Mouse (Mus musculus): ENCODE measurements around the gene Nox4.
A peak's percentile ranks its signal among the peaks of the same experiment; 100 is the strongest.

Gene Nox4

DNA sequence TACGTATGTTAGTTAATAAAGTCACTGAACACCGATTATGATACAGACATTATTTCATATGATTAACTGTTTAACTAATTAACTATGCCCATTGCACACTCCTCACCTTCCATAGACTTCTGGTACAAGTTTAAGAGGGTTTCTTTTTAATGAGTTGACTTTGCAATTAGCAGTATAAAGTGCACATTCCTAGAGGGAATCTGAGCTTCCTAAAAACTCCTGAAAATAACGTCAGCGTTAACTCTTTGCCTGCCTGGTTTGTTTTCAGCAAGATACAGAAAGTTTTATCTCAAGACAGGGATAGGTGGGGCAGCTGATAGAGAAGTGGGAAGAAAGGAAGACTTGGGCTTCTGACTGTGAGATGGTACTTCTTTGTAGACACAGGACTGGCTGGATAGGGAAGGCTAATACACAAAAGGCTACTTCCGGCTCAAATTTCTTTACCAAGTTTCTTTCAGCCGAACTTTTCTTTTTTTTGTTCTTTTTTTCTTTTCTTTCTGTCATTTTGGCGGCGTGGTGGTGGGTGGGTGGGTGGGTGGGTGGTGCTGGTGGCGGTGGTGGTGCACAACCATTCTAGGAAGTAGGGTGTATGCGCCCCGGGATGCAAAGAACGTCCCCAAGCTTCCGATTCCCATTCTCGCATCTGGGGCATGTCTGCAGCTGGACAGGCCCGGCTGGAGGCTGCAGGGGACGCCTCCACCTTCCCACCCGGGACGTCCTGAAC lies at the start of gene Nox4:
Gene Nox4 (plus strand): TSS at position 241 of the 724 bp plus-strand sequence.
- DNase-seq, result no peak

DNA sequence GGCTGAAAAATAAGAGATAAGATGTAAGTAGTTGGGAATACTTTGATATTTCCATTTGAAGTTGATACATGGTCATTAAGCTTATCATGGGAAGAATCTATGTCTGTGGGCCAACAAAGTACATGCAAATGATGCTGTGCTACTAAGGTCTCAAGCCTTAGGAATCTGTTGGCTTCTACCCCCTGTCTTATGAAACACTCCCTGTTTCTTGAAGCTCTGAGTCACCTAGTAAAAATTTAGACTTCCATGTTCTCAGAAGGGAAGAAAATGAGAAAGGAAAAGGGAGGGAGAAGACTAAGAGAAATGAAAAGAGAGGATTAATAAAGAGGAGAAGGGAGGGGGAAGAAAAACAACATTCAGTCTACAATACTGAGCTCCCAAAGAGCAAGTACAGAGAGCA lies 41.1 kb upstream of the Nox4 start:
- DNase-seq, result no peak

DNA sequence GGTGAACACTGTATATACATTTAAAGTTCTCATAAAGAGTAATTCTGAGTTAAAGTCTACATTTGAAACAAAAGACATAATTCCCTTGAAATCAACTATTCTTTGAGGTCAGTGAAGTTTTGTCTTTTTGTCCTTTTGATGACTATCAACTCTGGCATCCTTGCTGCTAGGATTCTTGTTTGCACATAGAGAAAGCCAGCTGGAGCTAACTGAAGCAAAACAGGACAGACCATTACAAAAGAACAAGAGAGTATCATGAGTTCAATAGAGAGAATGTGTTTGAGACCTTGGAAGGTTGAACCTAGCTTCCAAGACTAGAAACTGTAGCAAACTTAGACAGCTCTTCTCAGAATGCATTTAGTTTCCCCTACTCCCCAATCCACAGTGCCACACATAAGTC lies 24.2 kb upstream of the Nox4 start:
- no peak for DNase-seq

DNA sequence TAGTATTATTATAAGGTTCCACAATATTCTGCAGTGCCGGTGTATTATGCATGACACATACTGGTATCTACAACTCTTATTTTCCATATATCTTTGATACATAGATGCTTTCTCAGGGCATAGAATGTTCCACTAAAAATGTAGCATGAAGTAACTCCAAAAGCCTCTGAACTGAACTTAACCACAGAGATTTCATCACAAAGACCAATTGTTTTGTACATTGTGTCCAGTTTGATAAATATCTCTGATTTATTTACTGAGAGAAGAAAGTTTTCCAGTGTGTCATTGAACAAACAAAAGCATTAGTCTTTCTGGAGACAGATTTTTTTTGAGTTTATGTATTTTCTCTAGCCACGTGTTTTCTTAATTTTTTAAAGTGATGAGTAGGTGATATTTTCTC lies 23.1 kb upstream of the Nox4 start:
- no peak for DNase-seq

DNA sequence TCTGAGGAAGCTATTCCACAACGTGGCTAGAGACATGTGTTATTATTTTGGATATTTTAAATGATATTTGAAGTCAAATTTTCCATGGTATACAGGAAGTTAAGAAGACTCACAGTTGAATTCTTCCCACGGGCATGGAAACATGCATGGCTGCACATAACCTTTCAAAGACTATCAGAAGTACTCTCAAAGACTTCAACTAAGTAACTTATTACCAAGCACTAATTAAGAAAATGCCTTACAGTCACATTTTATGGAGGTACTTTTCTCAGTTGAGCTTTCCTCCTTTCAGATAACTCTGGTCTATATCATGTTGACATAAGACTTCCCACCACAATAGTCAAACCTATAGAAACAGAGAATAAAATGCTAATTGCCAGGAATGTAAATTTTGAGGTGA lies 20.3 kb upstream of the Nox4 start:
- no peak for DNase-seq

DNA sequence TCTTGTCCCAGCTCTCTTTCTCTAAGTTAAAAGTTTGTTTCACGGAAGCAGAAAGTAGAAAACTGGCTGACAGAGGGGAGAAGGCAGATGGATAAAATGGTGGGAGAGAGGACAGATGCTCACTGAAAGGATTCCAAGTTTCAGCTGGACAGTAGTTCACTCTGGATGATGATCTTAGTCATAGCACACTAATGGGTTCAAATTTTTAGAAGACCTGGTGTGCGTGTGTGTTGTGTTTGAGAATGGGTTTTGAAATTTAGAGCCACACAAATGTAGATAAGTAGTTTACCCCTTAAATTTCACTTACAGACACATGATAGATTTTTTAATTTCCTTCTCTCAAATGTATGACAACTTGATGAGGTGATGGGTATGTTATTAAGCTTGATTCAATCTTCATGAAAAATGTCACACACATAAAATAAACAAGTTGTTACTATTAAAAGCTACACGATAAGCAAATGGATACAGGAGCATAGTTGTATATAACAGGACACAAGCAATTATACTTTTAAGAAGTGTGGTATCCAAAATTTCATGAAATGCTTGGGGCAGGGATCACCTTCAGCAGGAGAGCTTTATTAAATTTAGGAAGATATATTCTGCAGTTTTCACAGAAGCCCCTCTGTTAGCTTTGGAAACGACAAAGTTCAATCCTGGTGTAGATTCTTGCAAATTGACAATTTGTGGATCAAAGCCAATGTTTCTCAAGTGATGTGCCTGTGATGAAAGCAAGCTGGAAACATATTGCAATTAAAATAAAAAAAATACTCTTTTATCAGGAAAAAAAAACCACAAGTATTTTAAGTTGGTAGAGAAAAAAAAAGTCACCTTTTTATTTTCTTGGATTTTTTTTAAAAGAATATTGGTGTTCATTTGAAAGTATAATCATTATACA lies 18.6 kb upstream of the Nox4 start:
- DNase-seq, result no peak

DNA sequence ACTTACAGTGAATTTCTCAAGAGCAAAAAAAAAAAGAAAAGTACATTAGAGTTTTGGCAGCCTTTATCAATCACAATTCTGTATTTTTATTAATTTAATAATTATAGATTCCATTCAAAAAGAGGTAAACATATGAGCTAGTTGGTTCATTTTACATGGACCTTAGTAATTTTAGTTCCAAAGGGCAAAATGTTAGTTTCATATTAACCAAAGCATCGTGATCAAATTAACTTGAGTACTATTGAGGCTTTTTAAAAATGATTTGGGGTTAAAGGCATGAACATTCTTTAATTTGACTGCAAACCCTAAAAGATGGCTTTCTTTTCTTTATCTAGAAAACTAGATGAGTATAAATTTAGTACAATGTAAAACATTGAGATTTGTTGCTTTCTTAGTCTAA lies 16.4 kb upstream of the Nox4 start:
- DNase-seq, result no peak

DNA sequence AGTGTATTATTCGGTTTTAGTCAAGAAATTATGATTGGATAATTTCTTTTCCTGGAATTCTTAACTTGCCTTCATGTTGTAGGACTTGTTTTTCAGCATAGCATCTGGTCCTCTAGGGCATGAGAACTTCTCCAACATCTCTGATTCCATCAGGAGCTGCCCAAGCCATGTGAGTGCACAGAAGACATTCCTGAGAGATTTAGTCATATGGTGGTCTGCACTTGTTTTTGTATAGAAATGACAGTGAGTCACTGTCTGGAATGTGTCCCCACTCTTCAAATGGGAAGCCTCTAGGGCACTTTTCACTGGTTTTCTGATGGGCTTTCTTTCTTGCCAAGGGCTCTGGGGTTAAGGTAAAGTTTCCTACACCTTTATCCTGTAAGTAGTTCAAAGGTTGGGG lies 4.8 kb upstream of the Nox4 start:
- DNase-seq, result no peak

DNA sequence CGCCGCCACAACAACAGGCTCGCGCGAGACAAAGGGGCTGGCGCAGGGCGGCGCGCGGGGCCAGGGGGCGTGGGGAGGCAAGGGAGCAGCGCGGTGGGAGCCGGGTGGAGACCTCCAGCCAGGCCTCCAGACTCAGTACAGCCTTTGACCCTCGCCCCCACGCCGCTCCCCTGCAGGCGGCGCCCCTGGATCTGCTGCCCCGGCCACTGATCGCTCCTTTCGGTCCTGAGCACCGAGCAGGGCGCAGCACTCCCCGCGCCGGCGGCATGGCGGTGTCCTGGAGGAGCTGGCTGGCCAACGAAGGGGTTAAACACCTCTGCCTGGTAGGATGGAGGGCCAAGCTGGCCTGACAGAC lies 661 bp downstream of the Nox4 start:
- DNase-seq, result peak; percentile 5 to 9

DNA sequence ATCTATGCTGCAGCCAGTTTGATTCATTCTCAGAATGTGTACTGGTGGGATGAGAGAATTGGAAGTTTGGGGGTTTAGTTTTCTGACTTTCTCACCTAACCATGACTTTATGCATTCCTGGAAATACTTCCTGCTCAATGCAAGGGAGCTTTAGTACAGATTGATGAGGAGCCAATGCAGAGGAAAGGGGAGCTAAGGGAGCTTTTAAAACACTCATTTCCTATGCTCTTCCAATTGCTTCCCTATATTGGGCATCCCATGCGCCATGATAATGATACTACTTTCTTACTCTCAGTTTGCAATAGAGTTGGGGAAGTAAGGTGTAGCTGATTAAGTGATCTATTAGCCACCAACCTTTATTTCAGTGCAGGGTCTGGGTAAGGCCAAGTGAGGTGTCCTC lies 1.0 kb downstream of the Nox4 start:
- no peak for DNase-seq

DNA sequence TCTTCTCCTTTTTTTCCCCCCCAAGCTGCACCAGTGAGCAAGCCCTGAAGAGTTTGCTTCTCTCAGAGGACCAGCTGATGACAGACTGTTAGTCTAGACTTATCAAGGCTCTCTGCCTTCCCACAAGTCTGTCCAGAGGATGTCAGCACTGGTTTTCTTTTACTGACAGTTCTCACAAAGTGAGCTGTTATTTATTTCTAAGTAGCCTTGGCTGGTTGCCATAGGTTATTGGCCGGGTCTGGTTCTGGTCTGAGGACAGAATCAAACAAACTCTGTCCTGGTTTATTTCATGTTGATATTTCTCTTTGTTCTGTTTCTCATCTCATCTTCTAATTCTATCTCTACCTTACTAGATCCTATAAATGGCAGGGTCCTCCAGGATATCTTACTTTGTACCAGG lies 2.0 kb downstream of the Nox4 start:
- DNase-seq, result peak; percentile 1 to 4

DNA sequence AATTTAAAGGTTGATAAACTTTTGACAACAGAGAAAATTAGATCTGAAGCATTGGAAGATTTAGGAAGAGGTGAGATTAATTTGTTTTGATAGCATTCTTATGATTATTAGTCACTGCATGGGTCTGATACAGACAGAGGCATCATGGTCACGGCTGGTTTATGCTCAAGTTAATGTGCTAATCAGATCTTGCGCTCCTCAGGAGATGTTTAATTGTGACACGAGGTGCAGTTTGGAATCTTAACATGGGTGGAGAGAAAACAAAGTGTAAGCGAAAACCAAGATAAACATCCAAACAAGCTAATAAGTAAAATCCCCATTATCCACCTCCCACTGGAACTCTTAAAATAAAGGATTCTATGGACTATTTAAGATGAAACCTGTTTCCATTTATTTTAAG lies 6.2 kb downstream of the Nox4 start:
- no peak for DNase-seq

DNA sequence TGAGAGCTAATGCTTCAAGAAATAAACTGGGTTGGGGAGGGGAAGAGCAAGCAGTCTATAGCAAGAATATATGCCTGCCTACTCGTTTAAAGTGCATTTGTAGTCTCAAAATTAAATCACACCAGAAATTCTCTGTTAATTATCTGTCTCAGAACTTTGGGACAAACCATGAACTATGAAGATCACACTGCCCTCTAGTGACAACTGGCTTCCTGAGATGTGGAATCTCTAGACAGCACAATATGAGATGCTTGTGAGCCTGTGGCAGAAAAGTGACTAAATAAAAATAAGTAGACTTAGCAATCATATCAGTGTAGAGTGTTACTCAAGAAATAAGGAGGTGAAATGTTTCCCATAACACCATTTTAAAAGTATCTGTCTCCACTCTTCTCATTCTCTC lies 31.3 kb downstream of the Nox4 start:
- peak; percentile 15 to 45 for DNase-seq

DNA sequence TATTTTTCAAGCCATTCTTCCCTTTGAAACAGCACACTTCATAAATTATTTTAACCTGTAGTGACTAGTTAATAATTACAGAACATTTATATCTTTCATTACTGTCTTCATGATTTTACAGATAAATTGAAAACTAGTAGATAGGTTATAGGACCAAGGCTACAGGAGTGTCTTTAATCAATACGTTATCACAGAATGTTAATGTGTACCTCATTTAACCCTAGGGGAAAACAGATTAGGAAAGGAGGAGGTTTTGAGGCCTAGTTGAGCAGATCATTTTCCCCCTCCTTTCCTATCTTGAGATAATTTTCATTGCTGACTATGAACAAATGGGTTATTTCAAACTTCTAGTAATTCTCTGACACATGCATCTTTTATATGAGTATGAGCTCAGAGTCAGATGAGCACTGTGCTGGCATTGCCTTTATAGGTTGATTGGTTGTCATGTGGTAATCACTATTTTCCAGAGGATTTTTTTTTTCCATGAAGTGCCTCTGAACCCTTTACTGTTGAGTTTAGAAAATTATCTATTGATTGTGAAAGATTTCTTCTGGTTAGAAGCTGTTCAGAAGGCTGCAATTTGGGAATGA lies 57.9 kb downstream of the Nox4 start:
- no peak for DNase-seq

DNA sequence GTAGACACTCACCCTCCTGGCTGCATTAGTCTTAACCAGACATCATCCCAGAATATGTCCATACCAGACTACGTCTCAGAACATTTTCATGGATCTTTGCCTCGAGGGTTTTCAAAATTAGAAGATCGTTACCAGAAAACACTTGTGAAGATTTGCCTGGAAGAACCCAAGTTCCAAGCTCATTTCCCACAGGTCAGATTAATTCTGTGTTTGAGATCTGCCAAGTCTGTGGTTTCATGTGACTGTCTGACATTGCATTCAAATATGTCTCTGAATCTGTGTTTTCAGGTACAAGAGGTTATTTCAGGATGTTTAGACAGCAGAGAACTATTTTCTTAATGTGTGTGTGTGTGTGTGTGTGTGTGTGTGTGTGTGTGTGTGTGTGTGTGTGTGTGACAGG lies 75.7 kb downstream of the Nox4 start:
- no peak for DNase-seq

DNA sequence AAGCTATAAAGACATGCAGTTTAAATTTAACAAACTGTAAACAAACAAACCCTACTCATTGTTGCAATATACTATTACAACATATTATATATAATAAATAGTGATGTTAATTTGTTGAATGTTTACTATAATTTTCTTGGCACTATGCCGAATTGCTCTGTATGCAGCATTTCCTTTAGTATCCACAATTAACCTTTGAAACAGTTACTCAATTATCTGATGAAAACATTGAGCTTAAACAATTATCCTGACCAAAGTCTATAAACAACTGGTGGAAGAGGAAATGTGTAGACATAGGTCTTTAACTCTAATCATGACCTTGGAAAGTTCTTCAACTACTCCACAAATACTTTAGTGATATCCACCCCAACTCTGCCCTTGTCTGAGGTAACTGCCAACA lies 76.2 kb downstream of the Nox4 start:
- no peak for DNase-seq

DNA sequence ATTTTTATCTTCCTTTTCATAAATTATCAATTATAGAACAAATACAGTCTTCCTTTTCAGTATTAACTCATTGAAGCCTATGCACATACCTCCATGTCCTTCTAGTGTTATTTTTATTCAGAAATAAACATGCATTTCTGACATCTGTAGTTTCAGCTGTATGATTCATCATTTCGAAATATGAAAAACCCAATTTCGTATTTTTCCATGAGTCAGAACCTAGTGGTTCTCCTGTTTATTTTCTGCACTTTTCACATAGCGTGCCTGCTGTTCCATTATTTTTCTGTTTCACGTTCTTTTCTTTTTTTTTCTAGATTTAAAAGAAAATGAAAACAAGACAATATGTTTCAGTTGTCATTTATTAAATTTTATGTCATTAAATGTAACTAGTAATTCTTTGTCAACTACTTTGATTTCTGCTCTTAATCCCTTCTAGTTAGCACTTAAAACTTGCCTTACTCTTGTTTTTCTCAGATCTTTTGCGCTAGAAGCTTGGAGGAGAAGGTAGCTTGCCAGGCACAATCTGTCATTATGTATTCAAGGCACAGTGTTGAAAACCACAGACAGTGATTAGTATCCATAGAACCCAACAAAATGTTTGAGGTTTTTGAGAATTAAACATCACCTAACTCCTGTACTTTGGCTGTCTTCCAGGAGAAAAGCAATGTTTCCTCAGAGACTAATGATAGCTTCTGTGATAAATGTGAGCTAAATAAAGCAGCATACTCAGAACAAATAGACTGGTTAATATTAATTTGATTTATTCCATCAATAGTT lies 85.1 kb downstream of the Nox4 start:
- DNase-seq, result no peak

DNA sequence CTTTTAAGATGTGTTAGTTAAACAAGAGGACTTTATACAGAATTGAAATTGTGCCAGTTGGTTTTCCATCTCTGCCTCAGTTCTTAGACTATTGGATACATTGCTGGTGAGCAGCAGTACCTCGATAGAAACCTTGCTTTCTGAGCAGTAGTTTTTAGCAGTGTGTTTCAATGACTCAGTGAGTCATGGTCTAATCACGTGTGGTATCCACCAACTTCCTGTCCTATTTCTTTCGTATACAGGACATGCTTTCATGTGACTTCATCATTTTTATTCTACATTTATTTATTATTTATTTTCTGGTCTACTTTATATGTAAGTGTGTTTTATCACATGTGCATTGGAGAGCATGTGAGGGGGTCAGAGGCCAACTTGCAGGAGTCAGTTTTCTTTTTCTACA lies 99.7 kb downstream of the Nox4 start:
- DNase-seq, result no peak

DNA sequence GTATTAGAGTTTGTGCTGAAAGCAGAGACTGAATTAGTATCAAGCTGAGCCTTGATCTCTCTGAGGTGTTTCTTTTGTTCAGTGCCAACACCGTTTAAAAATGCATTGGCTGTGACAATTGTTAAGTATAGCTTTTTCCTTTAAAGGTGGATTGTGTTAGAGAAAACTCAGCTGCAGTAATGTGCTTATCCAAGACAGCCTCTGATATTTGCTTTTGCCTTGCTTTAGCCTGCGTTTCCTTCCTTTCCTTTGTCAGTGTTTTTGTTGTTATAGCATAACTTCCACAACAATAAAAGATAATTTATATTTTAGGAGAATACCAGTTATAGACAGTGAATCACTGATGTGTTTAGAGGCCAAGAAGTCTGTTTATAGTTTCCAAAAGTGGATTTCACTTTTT lies 106.9 kb downstream of the Nox4 start:
- no peak for DNase-seq

DNA sequence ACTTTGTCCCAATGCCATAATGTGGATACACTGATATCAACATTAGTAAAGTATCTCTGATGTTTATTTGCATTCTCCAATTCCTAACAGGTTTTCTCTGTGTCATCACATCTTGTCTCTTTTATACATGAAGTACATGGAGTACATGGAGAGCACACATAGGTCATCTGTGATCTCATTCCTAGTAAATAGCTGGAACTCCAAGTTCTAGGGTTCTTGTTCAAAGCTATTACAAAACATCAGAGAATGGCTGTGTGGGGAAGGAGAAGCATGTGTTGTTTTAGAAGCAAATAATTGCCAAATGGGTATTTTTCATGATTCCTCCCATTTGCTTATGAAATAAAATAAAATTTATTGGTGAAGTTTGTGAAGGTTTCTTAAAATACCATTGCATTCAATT lies 121.9 kb downstream of the Nox4 start:
- DNase-seq, result no peak

DNA sequence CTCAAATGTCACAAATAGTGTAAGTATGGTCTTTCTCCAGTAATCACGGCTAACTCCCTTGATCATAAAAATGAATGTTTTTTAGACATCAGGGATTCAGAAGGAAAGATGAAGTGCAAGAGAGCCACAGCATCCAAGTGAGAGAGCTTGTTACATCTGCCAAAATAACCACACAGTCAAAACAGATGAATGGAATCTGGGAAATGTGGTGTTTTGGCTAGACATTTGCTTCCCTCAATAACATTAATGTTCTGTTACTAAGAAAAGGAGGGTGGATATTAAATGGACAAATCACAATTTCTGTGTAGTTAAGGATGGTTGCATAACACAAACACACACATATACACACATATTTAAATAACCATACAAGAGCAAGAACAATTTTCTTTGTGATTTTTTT lies 123.2 kb downstream of the Nox4 start:
- DNase-seq, result no peak

DNA sequence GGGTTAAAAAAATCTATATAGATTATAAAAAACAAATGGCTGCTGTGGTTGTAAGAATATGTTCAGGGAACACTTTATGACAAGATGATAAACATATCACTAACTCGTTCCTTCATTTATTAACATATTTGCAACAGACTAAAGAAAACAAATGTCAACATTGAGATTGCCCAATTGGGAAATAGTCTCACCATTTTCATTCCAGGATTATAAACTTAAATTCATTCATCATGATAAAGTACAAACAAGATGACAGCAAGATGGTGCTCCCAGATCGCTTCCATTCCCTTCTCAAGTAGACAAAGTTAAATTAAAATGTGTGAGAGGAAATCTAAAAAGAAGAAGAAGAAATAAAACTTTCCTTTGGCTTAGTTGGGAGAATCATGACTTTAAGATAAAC lies 124.9 kb downstream of the Nox4 start:
- no peak for DNase-seq

DNA sequence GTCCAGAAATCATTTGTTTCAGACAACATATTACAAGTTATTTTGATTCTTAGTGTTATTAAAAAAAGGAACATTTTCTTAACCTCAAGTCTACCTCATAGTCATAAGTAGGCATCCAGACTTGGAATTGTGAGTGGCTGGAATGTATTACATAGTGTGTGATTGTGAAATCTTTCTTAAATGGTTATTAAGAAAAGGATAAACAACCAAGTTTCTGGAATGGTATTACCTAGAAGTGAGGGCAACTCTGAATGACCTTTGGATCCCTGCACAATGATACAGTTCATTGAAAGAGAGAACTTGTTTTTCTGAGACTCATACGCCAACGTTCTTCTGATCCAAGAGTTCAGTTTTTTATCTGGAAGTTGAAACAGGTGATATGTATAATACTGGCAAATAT lies 125.4 kb downstream of the Nox4 start:
- no peak for DNase-seq

All from cerebellum, postnatal 14 days (tissue).